Mouse (Mus musculus) neural tube, embryonic 10.5 days (tissue): ENCODE results near the gene Fam214b.

Source experiments
- DNase-seq: peaks from one replicate; pipeline ENCODE4 v3.0.0-alpha.2; 2017; ENCODE audit warnings: low spot score; ENCODE audit errors: extremely low spot score

The Fam214b gene

GRCm38 (mm10) chr4:43045659-43046302 lies at the start of gene Fam214b:
TSS of gene Fam214b (minus strand) at chr4:43046220.
- DNase-seq: peak; percentile 99

- DNase-seq: no peak
These were observed 45.2 kb upstream of the Fam214b start for GRCm38 (mm10) chr4:43091183-43091582.

- DNase-seq: no peak
These were observed 43.9 kb upstream of the Fam214b start for GRCm38 (mm10) chr4:43089950-43090349.

- DNase-seq: no peak
These were observed 36.4 kb upstream of the Fam214b start for GRCm38 (mm10) chr4:43082458-43082857.

GRCm38 (mm10) chr4:43078071-43078718 lies 32.2 kb upstream of the Fam214b start:
- DNase-seq: no peak

- no peak for DNase-seq
These were observed 28.9 kb upstream of the Fam214b start for GRCm38 (mm10) chr4:43074923-43075322.

GRCm38 (mm10) chr4:43065471-43065870 lies 19.5 kb upstream of the Fam214b start:
- no peak for DNase-seq

GRCm38 (mm10) chr4:43060286-43060685 lies 14.3 kb upstream of the Fam214b start:
- no peak for DNase-seq

GRCm38 (mm10) chr4:43059697-43060096 lies 13.7 kb upstream of the Fam214b start:
- no peak for DNase-seq

GRCm38 (mm10) chr4:43058753-43059654 lies 13.0 kb upstream of the Fam214b start, which contains the start of gene Unc13b:
TSS of gene Unc13b (plus strand) at chr4:43058953.
- DNase-seq: peak; percentile 85

- no peak for DNase-seq
These were observed 12.4 kb upstream of the Fam214b start for GRCm38 (mm10) chr4:43058392-43058752.

GRCm38 (mm10) chr4:43057654-43058053 lies 11.6 kb upstream of the Fam214b start:
- no peak for DNase-seq

- peak; percentile 27 for DNase-seq
These were observed 6.6 kb upstream of the Fam214b start for GRCm38 (mm10) chr4:43052627-43053026.

- DNase-seq: peak; percentile 53
These were observed 1.2 kb upstream of the Fam214b start for GRCm38 (mm10) chr4:43047231-43047630.

GRCm38 (mm10) chr4:43046607-43047006 lies 587 bp upstream of the Fam214b start:
- DNase-seq: no peak

- DNase-seq: no peak
These were observed 748 bp downstream of the Fam214b start for GRCm38 (mm10) chr4:43045285-43045658.

GRCm38 (mm10) chr4:43044673-43045072 lies 1.3 kb downstream of the Fam214b start:
- no peak for DNase-seq

- peak; percentile 72 for DNase-seq
These were observed 2.2 kb downstream of the Fam214b start for GRCm38 (mm10) chr4:43043644-43044357.

- no peak for DNase-seq
These were observed 5.0 kb downstream of the Fam214b start for GRCm38 (mm10) chr4:43040881-43041547.

GRCm38 (mm10) chr4:43040114-43040572 lies 5.9 kb downstream of the Fam214b start:
- DNase-seq: peak; percentile 93

GRCm38 (mm10) chr4:43039609-43040008 lies 6.4 kb downstream of the Fam214b start:
- no peak for DNase-seq
